Comparison of ENCODE assay signal across 17 mouse cellular contexts in the genomic region with DNA sequence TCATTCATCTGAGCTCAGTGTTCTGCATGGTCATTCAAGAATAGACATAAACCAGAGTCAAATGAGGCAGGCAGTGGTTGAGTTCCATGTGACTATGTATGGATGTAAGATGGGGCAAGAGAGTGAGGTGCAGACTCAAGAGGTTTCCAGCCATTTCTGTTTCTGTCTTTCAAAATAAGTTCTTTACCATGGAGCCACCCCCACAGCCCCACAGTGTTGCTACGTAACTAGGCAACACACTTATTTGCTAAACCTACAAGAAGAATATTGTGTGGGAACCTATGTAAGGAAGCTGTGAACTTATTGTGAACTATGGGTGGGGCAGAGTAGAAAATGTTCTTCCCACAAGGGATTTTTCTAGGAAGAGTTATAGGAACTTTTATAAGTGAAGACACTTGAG. TPM values are rescaled to one million over a fixed set of nuclear protein-coding genes. Genes with fewer than 3 reads are reported as not detected.
DNase-seq lines count a peak whose midpoint lies in the region; ATAC-seq and TF ChIP-seq lines count a peak whose summit lies in the region.
"Had no signal": no experiment of that assay in that cellular context is flagged by ENCODE, and none has a peak within 500 bp of the region (broad histone marks: within the 10 kb centered on the region; RNA-seq: fewer than 3 reads in every experiment).

No protein-coding gene starts in this region.

- 78% methylated on average over 1 of the region's 1 CpGs for WGBS in lung, postnatal 0 days
- 62% methylated on average over 1 of the region's 1 CpGs for WGBS in liver, postnatal 0 days (ENCODE audit: insufficient replicate concordance)

- no peak overlapping the region for H3K27ac ChIP-seq in lung, postnatal 0 days (ENCODE audit: low read length)
- H3K27ac ChIP-seq in liver, postnatal 0 days (ENCODE audit: low read depth): peak overlapping the region; percentile 98
- H3K27ac ChIP-seq: midbrain, embryonic 13.5 days; neural tube, embryonic 13.5 days had no signal

- peak; percentile 76 for ATAC-seq in frontal cortex, adult (ENCODE audit: low TSS enrichment)
- peak; percentile 66 for ATAC-seq in lung, postnatal 0 days
- 0 out of 2 replicates have a peak, but pooled peaks have one; percentile 3 for ATAC-seq in common myeloid progenitor, adult 5-6 weeks (replicated peaks; ENCODE audit: low read depth, poor library complexity, severe bottlenecking)
- no peak for ATAC-seq in liver, postnatal 0 days
- ATAC-seq: forebrain, embryonic 16.5 days; midbrain, embryonic 13.5 days had no signal

- TF ChIP-seq EP300 in lung, postnatal 0 days (IDR thresholded peaks at IDR 0.05): peak; percentile 82
- TF ChIP-seq EP300 in liver, postnatal 0 days (IDR thresholded peaks at IDR 0.05; ENCODE audit: low read depth): no peak

- H3K4me2 ChIP-seq in lung, postnatal 0 days (replicated peaks; ENCODE audit: low read depth, low read length): no peak overlapping the region
- no peak overlapping the region for H3K4me2 ChIP-seq in liver, postnatal 0 days (ENCODE audit: low read depth, low read length)
- H3K4me2 ChIP-seq: midbrain, embryonic 13.5 days; neural tube, embryonic 13.5 days had no signal

- TF ChIP-seq CTCF in lung, postnatal 0 days (IDR thresholded peaks at IDR 0.05): no peak
- no peak for TF ChIP-seq CTCF in liver, postnatal 0 days (IDR thresholded peaks at IDR 0.05; ENCODE audit: low read depth)

- DNase-seq in frontal cortex, postnatal 25 days (ENCODE audit: low spot score in 2 of 2): no peak
- DNase-seq in lung, postnatal 0 days (ENCODE audit: low spot score): peak; percentile 60
- no peak for DNase-seq in lung, postnatal 10 days
- no peak for DNase-seq in liver, postnatal 0 days
- no peak for DNase-seq in retina, embryonic 14.5 days (ENCODE audit: low spot score)
- no peak for DNase-seq in layer of hippocampus, adult 18-20 months (ENCODE audit: low spot score in 2 of 2)
- DNase-seq: heart, postnatal 4 days; kidney, adult 11 months; layer of hippocampus, adult 9-11 months had no signal

- no peaks in the 10 kb centered on the region for H3K9me3 ChIP-seq in lung, postnatal 0 days (ENCODE audit: low read length)
- H3K9me3 ChIP-seq in liver, postnatal 0 days (ENCODE audit: low read length): no peaks in the 10 kb centered on the region
- H3K9me3 ChIP-seq: midbrain, embryonic 13.5 days; neural tube, embryonic 13.5 days had no signal

- H3K9ac ChIP-seq in lung, postnatal 0 days (replicated peaks; ENCODE audit: low read depth): no peak overlapping the region
- no peak overlapping the region for H3K9ac ChIP-seq in liver, postnatal 0 days (replicated peaks)
- H3K9ac ChIP-seq: midbrain, embryonic 13.5 days; neural tube, embryonic 13.5 days had no signal

- peaks cover 7% of the 10 kb centered on the region; the same call in 1 of the 2 replicates for H3K4me1 ChIP-seq in lung, postnatal 0 days (ENCODE audit: insufficient read depth, low read depth, low read length)
- peaks cover 64% of the 10 kb centered on the region for H3K4me1 ChIP-seq in liver, postnatal 0 days (ENCODE audit: insufficient read depth)
- H3K4me1 ChIP-seq: neural tube, embryonic 13.5 days had no signal

- H3K4me3 ChIP-seq in lung, postnatal 0 days (ENCODE audit: low read depth, low read length): no peak overlapping the region
- H3K4me3 ChIP-seq in liver, postnatal 0 days (ENCODE audit: low read depth, low read length): no peak overlapping the region
- H3K4me3 ChIP-seq: midbrain, embryonic 13.5 days; neural tube, embryonic 13.5 days had no signal

- no peaks in the 10 kb centered on the region for H3K27me3 ChIP-seq in lung, postnatal 0 days (replicated peaks; ENCODE audit: insufficient read depth, low read length)
- H3K27me3 ChIP-seq in liver, postnatal 0 days (ENCODE audit: insufficient read depth, low read length): no peaks in the 10 kb centered on the region
- H3K27me3 ChIP-seq: midbrain, embryonic 13.5 days; neural tube, embryonic 13.5 days had no signal

- no peaks in the 10 kb centered on the region for H3K36me3 ChIP-seq in lung, postnatal 0 days (ENCODE audit: insufficient read depth, low read length)
- no peaks in the 10 kb centered on the region for H3K36me3 ChIP-seq in liver, postnatal 0 days (replicated peaks; ENCODE audit: insufficient read depth, low read length)
- H3K36me3 ChIP-seq: midbrain, embryonic 13.5 days; neural tube, embryonic 13.5 days had no signal

RNA-seq across cellular contexts. Expression of gene Ifi47, which starts 6.8 kb away (rescaled TPM):
- 11.7 and 13.1 TPM in 2 replicates for polyA plus RNA-seq in lung, postnatal 0 days (2015; fragmentation: Nextera tagmentation; extraction: Ambion mirVana)
- 58.3 and 68.1 TPM in 2 replicates for total RNA-seq in common myeloid progenitor, adult 5-6 weeks (2017)
- polyA plus RNA-seq in liver, postnatal 0 days (2015; fragmentation: Nextera tagmentation; extraction: Ambion mirVana): 29.7 and 29.8 TPM in 2 replicates
- total RNA-seq in layer of hippocampus, adult 18-20 months (2021): under 1 TPM; 0.40 to 0.51 TPM

RNA-seq across cellular contexts. Expression of gene Tgtp2, which starts 19.1 kb away (rescaled TPM):
- 4.7 and 4.9 TPM in 2 replicates for polyA plus RNA-seq in lung, postnatal 0 days (2015; fragmentation: Nextera tagmentation; extraction: Ambion mirVana)
- 190 and 320 TPM in 2 replicates for total RNA-seq in common myeloid progenitor, adult 5-6 weeks (2017)
- 5.1 and 7.1 TPM in 2 replicates for polyA plus RNA-seq in liver, postnatal 0 days (2015; fragmentation: Nextera tagmentation; extraction: Ambion mirVana)
- total RNA-seq in layer of hippocampus, adult 18-20 months (2021): not detected
- total RNA-seq: ES-E14; heart, postnatal 4 days had no signal
- polyA plus RNA-seq: forebrain, embryonic 16.5 days; midbrain, embryonic 13.5 days had no signal

RNA-seq across cellular contexts. Expression of gene Olfr1396, which starts 31.5 kb away (rescaled TPM):
- not detected in 2 replicates for polyA plus RNA-seq in lung, postnatal 0 days (2015; fragmentation: Nextera tagmentation; extraction: Ambion mirVana)
- not detected in 2 replicates for total RNA-seq in common myeloid progenitor, adult 5-6 weeks (2017)
- polyA plus RNA-seq in liver, postnatal 0 days (2015; fragmentation: Nextera tagmentation; extraction: Ambion mirVana): not detected in 2 replicates
- not detected for total RNA-seq in layer of hippocampus, adult 18-20 months (2021)
- total RNA-seq: ES-E14 had no signal
- polyA plus RNA-seq: cortical plate, adult 2 months; forebrain, embryonic 16.5 days; midbrain, embryonic 13.5 days; neural tube, embryonic 13.5 days had no signal

RNA-seq across cellular contexts. Expression of gene 9930111J21Rik2, which starts 32.1 kb away (rescaled TPM):
- 1.8 and 3.0 TPM in 2 replicates for polyA plus RNA-seq in lung, postnatal 0 days (2015; fragmentation: Nextera tagmentation; extraction: Ambion mirVana)
- total RNA-seq in common myeloid progenitor, adult 5-6 weeks (2017): 22.4 and 24.8 TPM in 2 replicates
- polyA plus RNA-seq in liver, postnatal 0 days (2015; fragmentation: Nextera tagmentation; extraction: Ambion mirVana): 1.2 and 1.4 TPM in 2 replicates
- total RNA-seq in layer of hippocampus, adult 18-20 months (2021): 1 to 10 TPM; 1.1 to 1.4 TPM

RNA-seq across cellular contexts. Expression of gene Olfr1395, which starts 58.9 kb away (rescaled TPM):
- not detected in 2 replicates for polyA plus RNA-seq in lung, postnatal 0 days (2015; fragmentation: Nextera tagmentation; extraction: Ambion mirVana)
- total RNA-seq in common myeloid progenitor, adult 5-6 weeks (2017): not detected in 2 replicates
- polyA plus RNA-seq in liver, postnatal 0 days (2015; fragmentation: Nextera tagmentation; extraction: Ambion mirVana): not detected in 2 replicates
- not detected for total RNA-seq in layer of hippocampus, adult 18-20 months (2021)
- total RNA-seq: ES-E14; heart, postnatal 4 days had no signal
- polyA plus RNA-seq: cortical plate, adult 2 months; forebrain, embryonic 16.5 days; limb, embryonic 14.5 days; midbrain, embryonic 13.5 days; neural tube, embryonic 13.5 days had no signal

Comparison
In these comparisons a context has a peak if more than half of its experiments do, and no peak if none do; other contexts are left out.
1. RNA of gene Ifi47, which starts 6.8 kb away (total RNA-seq): 58.3 to 68.1 TPM in common myeloid progenitor, adult 5-6 weeks; 0.40 to 0.51 TPM in layer of hippocampus, adult 18-20 months; every median in the first group is over 10 times any median in the second.
2. RNA of gene Tgtp2, which starts 19.1 kb away (total RNA-seq): 190 to 320 TPM in common myeloid progenitor, adult 5-6 weeks; not detected in layer of hippocampus, adult 18-20 months; every median in the first group is over 100 times any median in the second.